Mouse (Mus musculus) kidney, postnatal 10 days (tissue): ENCODE results near the gene Fhad1.
"Not testable (repeated sequence)": the region's sequence is repeated elsewhere in the genome, so short reads cannot be mapped to it uniquely, and the experiment has no call there.

Source experiments
- DNase-seq: peaks from one replicate; pipeline ENCODE4 v3.0.0; 2021; ENCODE audit warnings: mixed read lengths

Gene Fhad1

DNA sequence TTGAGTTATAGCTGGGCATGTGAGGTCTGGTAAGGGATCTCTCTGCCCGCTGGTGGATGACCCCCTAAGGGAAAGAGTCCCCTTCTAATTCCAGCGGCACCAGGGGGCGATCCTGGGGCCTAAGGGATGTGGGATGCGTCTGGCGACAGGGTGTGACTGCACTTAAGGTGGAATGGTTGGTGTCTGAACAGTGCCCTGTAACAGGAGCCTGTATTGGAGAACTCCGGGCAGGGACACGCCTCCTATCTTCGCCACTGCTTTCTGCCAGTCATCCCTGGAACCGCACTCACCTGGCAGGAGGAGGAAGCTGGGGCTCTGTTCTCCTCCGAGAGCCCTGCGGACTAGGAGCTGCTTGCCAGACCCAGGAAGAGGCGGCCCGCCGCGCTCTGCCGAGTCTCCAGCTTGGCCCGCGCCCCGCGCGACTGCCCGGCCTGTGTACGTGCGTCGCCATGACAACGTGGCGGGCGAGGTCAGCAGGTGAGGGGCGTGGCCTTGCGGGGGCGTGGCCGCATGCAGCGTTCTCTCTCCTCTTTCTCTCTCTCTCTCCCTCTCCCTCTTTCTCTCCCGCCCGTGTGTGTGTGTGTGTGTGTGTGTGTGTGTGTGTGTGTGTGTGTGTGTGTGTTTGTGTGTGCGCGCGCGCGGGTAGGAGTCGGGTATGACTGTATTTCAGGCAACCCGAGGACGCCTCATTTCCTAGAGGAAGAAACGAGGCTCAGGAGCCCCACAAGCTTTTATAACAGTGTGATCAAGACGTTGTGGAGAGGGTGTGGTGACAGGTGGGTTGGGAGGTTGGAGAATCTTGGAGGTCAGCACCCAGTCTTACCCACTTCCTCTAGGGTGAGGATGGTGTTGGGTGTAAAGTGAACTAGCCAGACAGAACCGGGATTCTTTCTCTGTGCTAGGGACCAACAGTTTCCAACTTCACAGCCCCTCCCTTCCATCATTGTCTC lies at the start of gene Fhad1:
Gene Fhad1 (minus strand): TSS at position 424 of the 950 bp plus-strand sequence.
- DNase-seq = peak; percentile 91

- no peak for DNase-seq
Observed at GRCm38 (mm10) chr4:142063057-142063534, 48.2 kb upstream of the Fhad1 start.

- DNase-seq = no peak
Observed at GRCm38 (mm10) chr4:142061485-142062240, 46.8 kb upstream of the Fhad1 start.

DNA sequence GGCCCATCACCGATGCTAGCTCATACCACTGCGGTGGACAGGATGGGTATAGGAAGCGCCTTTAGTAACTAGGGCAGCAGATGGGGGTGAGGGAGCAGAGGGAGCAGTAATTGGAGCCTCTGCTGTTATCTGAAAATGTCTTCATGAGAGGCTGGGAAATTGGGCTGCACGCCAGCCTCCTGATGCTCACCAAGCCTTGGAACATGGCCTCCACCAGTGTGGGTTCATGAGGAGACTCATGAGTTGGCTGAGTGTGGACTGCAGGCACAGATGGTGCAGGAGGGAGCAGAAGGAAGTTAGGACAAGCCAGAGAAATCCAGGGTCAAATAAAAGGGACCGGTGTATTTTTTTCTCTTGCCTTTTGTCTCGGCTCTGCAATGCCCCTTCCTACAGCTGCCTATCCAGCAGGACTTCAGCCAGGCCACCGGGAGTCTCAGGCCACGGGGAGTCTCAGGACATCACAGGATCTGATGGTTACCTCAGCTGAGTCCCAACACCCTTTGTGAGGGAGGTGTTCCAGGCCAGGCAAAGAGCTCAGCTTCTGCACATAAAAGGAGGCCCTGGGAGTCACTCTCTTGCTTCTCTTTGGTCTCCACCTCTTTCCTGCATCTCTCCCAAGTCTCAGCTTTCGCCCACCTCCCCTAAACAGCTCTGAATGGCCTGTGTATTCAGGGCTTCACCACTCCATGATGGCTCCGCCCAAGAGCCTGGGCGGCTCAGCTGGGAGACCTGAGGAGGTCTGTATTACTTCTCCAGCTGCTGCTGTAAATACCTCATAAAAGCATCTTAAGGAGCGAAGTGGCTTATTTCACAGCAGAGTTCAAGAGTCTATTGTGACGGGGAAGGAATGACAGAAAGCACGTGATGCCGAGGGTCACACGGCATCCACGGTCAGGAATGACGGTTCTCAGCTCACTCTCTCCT lies 45.8 kb upstream of the Fhad1 start:
- no peak for DNase-seq

GRCm38 (mm10) chr4:142059841-142060193 lies 44.9 kb upstream of the Fhad1 start:
- no peak for DNase-seq

DNA sequence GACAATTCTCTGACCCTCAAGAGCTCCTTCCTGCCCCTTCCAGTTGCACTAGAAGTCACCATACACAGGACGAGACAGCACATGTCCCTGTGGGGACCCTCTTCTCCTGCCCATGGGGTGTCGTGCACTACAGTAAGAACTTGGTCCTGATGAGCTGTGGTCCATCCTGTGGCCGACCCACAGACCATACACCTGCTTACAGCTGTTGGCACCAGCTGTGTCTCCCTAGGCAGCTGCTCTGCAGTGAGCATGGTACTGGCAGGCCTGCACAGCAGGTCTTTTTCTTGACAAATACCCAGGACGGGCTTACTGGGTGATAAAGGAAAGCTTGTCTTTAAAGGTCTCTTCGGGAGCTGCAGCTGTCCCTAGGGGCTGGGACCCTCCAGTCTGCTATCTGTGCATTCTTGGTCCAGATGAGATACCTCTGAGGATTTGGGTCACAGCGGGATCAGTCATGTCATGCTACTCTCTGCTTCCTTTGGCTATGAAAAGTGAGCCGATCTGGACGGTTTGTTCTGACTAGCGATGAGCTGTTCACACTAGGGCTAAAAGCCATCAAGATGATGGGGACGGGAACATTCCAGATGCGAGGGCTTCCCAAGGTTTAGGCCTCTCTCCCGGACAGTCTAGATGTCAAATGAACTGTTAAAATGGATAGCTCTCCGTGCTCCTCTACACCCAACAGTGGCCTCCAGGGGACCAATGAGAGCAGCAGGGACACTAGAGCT lies 44.4 kb upstream of the Fhad1 start:
- no peak for DNase-seq

DNA sequence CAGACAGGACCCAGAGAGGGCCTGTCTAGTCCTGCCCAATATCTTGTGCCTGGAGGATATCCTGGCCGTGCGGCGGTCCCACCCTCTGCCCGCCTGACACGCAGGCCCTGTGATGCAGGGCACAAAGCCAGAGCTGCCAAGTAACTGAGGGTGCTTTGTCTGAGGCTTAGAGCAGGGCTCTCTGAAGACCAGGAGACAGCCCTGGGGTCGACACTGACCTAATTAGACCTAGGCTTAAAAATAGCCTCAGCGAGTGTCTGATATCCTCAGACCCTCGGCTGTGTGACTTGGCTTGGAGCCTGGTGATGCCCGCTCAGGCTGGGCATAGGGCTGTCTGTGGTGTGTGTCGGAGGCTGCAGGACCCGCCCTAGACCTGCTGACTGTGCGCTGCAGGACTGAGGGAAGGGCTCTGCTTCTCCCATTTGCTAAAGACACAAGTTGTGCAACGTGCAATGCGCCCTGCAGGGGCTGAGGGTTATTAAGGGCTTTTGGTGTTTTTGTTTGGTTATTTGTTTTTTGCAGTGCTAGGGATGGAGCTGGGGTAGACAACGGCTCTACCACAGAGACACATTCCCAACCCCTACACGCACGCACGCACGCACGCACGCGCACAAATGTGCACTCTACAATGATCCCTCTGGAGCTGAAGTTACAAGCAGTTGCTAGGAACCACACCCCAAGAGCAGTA lies 42.8 kb upstream of the Fhad1 start:
- DNase-seq = no peak

DNA sequence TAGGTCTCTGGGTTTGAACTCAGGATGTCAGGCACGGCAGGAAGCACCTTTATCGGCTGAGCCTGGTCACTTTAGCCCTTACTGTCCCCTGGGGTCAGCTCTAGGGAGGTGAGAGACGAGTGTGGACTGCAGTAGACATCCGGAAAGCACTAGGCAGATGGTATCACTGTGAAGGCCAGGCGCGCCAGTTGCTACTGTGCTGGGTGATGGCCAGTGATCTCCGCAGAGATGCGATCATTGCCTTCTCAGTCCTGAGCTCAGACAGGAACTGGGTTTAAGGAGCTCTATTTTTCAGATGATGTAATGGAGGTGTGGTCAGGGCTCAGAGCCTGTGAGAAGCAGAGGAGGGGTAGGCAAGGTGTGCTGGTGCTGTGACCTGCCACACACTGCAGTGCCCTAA lies 40.7 kb upstream of the Fhad1 start:
- DNase-seq = peak; percentile 9

DNA sequence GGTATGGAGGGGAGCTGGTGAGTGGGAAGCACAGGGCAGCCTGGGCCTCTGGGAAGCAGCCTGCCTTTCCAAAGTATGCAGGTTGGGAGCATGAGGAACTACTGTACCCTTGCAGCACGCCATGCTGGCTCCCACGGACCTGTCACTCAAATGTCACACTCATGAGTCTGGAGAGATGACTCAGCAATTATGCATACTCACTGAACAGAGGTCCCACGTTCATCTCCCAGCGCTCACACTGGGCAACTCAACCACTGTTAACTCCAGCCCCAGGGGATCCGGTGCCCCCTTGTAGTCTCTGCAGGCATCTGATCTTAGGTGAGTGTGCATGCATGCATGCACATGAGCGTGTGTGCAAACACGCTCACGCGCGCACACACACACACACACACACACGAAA lies 39.7 kb upstream of the Fhad1 start:
- no peak for DNase-seq

DNA sequence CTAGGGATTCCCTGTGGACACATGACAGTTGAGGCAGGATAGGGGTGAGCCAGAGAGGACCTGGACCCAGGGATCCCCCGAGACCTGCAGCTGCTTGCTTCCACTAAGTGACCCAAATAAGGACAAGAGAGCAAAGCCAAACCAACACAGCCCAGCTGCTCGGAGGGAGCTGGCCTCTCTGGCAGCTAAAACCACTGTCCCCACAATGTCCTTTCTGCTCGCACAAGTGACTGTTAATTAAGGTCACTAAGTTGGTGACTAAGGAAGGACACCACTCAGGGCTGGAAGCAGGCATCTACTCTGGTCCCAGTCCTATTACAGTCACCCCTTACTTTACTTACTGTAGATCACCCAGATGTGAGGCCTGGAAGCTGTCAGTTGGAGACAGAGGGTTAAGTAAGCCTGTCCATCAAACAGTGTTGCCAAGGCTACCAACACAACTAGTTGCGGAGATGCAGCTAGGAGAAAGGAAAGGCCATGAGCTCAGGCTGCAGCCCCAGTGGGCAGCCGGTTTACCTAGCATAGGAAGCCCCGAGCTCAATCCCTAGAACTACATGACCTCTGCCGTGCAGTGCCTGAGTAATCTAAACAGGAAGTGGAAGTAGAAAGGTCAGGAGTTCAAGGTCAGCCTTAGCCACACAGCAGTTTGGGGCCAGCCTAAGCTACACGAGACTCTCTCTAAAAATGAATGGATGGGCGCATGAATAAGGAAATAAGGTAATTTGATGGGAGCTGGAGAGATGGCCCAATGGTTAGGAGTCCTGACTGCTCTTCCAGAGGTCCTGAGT lies 39.0 kb upstream of the Fhad1 start:
- DNase-seq = peak; percentile 47

- peak; percentile 40 for DNase-seq
Observed at GRCm38 (mm10) chr4:142053261-142053660, 38.4 kb upstream of the Fhad1 start.

GRCm38 (mm10) chr4:142052391-142053132 lies 37.7 kb upstream of the Fhad1 start:
- DNase-seq = peak; percentile 85

- not testable (repeated sequence) for DNase-seq
Observed at GRCm38 (mm10) chr4:142051883-142052282, 37.0 kb upstream of the Fhad1 start.

DNA sequence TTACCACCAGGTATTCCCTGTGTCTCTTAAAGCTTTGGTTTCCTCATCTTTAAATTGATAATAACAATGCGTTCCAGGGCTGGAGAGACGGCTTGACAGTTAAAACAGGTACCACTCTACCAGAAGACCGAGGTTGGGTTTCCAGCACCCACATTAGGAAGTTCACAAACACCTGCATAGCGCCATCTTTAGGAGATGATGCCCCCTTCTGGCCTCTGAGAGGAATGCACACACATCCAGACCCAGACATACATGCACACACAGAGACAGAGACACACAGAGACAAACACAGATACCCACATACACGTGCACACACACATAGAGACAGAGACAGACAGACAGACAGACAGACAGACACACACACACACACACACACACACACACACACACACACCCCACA lies 35.1 kb upstream of the Fhad1 start:
- no peak for DNase-seq

DNA sequence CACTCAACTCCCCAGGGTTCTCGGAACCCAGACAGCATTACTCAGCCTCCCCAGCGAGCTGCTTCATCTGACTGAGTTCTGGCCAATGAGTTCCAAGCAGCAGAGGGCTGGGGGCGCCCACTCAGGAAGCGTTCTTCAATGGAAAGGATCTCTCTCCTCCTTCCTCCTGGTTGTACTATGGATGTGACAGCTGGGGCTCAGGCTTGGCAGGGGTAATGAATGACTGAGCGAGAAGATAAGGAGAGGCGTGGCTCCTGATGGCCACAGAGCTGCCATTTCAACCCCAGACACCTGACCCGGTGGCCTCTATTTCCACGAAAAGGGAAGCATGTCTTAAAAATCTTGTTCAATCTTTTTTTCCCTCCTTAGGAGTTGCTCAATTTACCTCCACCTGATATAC lies 33.5 kb upstream of the Fhad1 start:
- no peak for DNase-seq

GRCm38 (mm10) chr4:142047005-142047404 lies 32.1 kb upstream of the Fhad1 start:
- peak; percentile 69 for DNase-seq

DNA sequence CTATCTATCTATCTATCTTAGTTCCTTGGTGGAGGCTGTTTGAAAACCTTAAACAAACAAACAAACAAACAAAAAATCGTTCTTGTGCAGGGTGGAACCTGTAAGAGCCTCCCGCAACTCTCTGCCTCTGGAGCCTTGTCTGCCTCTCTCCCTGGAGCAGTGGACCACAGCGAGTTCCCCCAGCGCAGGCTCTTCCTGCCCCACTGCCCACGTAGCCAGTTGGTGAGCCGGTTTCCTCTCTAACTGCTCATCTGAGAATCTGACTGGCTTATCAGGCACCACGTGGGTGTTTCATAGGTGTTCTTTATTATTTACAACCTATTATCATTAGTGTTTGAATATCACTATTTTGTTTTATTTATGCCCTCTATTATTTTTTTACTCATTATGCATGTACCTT lies 31.6 kb upstream of the Fhad1 start:
- peak; percentile 50 for DNase-seq

- no peak for DNase-seq
Observed at GRCm38 (mm10) chr4:142045595-142046163, 30.8 kb upstream of the Fhad1 start.

- no peak for DNase-seq
Observed at GRCm38 (mm10) chr4:142044452-142044851, 29.6 kb upstream of the Fhad1 start.
